Mouse (Mus musculus): ENCODE measurements around the gene Phactr2. TPM values are rescaled to one million over a fixed set of nuclear protein-coding genes. Genes with fewer than 3 reads are reported as not detected.

Phactr2 gene
- total RNA-seq, 2 experiments from 2014 or later: 39.9 to 43.4 TPM

DNA sequence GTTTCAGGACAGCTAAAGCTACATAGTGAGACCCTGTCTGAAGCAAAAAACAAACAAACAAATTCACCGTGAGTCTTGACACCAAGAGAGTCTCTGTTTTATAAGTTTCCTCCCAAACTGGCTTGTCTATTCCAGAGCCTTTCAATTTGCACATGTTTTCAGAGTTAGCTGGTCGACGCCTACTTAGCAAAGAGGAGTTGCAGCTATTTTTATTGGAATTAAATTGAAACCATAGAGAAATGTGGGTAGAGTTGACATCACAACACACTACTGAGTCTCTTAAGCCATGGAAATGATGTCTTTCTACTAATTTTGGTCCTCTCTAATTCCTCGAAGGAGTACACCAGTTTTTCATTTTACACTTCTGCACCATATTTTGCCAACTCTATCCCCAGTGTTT lies 313.3 kb downstream of the Phactr2 start:
- no peak for DNase-seq

Other genes with a start within 250 kb of the Phactr2 start
- 10 to 100 TPM; 15.2 to 15.7 TPM for gene Fuca2, start 25.1 kb upstream of the Phactr2 start, total RNA-seq (2021)
- 1 to 10 TPM; 3.5 to 3.7 TPM for gene Adat2, start 78.5 kb upstream of the Phactr2 start, total RNA-seq (2021)
- gene Pex3, start 78.7 kb upstream of the Phactr2 start, total RNA-seq (2021): 10 to 100 TPM; 13.3 to 16.1 TPM

Data from gastrocnemius, postnatal 10 days (tissue).